Comparison of ENCODE assay signal across 21 mouse cellular contexts in genomic region chr2:153151926-153152665, GRCm38 (mm10). TPM values are rescaled to one million over a fixed set of nuclear protein-coding genes. Genes with fewer than 3 reads are reported as not detected.
DNase-seq lines count a peak whose midpoint lies in the region; ATAC-seq lines count a peak whose summit lies in the region.
"Had no signal": no experiment of that assay in that cellular context is flagged by ENCODE, and none has a peak within 500 bp of the region (broad histone marks: within the 10 kb centered on the region; RNA-seq: fewer than 3 reads in every experiment).

No protein-coding gene starts in this region.

- H3K9ac ChIP-seq in forebrain, embryonic 16.5 days (replicated peaks; ENCODE audit: low read depth, low read length), result no peak overlapping the region
- H3K9ac ChIP-seq: embryonic facial prominence, embryonic 15.5 days; liver, embryonic 14.5 days; lung, embryonic 15.5 days; midbrain, embryonic 13.5 days; neural tube, embryonic 15.5 days had no signal

- no peak overlapping the region for H3K4me2 ChIP-seq in forebrain, embryonic 16.5 days (ENCODE audit: low read length)
- H3K4me2 ChIP-seq: embryonic facial prominence, embryonic 15.5 days; heart, embryonic 13.5 days; lung, embryonic 15.5 days; midbrain, embryonic 13.5 days; neural tube, embryonic 15.5 days had no signal

- H3K36me3 ChIP-seq in forebrain, embryonic 16.5 days (ENCODE audit: control insufficient read depth, insufficient read depth), result no peaks in the 10 kb centered on the region
- H3K36me3 ChIP-seq: embryonic facial prominence, embryonic 15.5 days; heart, embryonic 13.5 days; lung, embryonic 15.5 days; midbrain, embryonic 13.5 days; neural tube, embryonic 15.5 days had no signal

- ATAC-seq in granulocyte monocyte progenitor cell, adult 5-6 weeks (replicated peaks; ENCODE audit: poor library complexity, severe bottlenecking), result peak; percentile 49
- no peak for ATAC-seq in forebrain, embryonic 16.5 days
- ATAC-seq: hindbrain, embryonic 16.5 days; midbrain, embryonic 13.5 days had no signal

- DNase-seq in cerebellum, adult 11-12 months, result peak; percentile 43
- no peak for DNase-seq in cerebellum, adult 11 months
- DNase-seq in 416B (ENCODE audit: low read depth), result peak; percentile 76
- peak; percentile 61 for DNase-seq in cerebellum, adult 9-10 months
- DNase-seq in thymus, postnatal 25 days, result no peak
- no peak for DNase-seq in yolk sac, embryonic 10.5 days (ENCODE audit: low spot score)
- DNase-seq: adrenal gland, postnatal 36 days; kidney, adult 2 months; kidney, postnatal 14 days; layer of hippocampus, postnatal 36 days; right cerebral cortex, postnatal 14 days had no signal

- H3K4me1 ChIP-seq in forebrain, embryonic 16.5 days (replicated peaks; ENCODE audit: control insufficient read depth, insufficient read depth, low read length), result no peaks in the 10 kb centered on the region
- H3K4me1 ChIP-seq: embryonic facial prominence, embryonic 15.5 days; lung, embryonic 15.5 days; midbrain, embryonic 13.5 days; neural tube, embryonic 15.5 days had no signal

- 82% methylated on average over 8 of the region's 8 CpGs for WGBS in forebrain, embryonic 16.5 days

- no peak overlapping the region for H3K27ac ChIP-seq in forebrain, embryonic 16.5 days (ENCODE audit: low read length)
- H3K27ac ChIP-seq: embryonic facial prominence, embryonic 15.5 days; heart, embryonic 13.5 days; layer of hippocampus, adult 2 months; liver, embryonic 14.5 days; lung, embryonic 15.5 days; midbrain, embryonic 13.5 days; neural tube, embryonic 15.5 days had no signal

- no peak overlapping the region for H3K4me3 ChIP-seq in forebrain, embryonic 16.5 days (replicated peaks; ENCODE audit: low read length)
- H3K4me3 ChIP-seq: embryonic facial prominence, embryonic 15.5 days; heart, embryonic 13.5 days; layer of hippocampus, adult 2 months; lung, embryonic 15.5 days; midbrain, embryonic 13.5 days; neural tube, embryonic 15.5 days had no signal

- no peaks in the 10 kb centered on the region for H3K9me3 ChIP-seq in forebrain, embryonic 16.5 days (ENCODE audit: control insufficient read depth, low read length)
- H3K9me3 ChIP-seq: embryonic facial prominence, embryonic 15.5 days; heart, embryonic 13.5 days; lung, embryonic 15.5 days; midbrain, embryonic 13.5 days; neural tube, embryonic 15.5 days had no signal

- no peaks in the 10 kb centered on the region; the same call in 1 of the 2 replicates for H3K27me3 ChIP-seq in forebrain, embryonic 16.5 days (replicated peaks; ENCODE audit: control insufficient read depth, insufficient read depth, low read length)
- H3K27me3 ChIP-seq: embryonic facial prominence, embryonic 15.5 days; midbrain, embryonic 13.5 days; neural tube, embryonic 15.5 days had no signal

RNA-seq across cellular contexts. Expression of gene Tm9sf4, which starts 9.0 kb away (rescaled TPM):
- total RNA-seq in granulocyte monocyte progenitor cell, adult 5-6 weeks (2014; fragmentation: Nextera tagmentation), result 54.2 and 60.7 TPM in 2 replicates
- 61.3 and 91.4 TPM in 2 replicates for total RNA-seq in granulocyte monocyte progenitor cell, adult 5-6 weeks (2017)
- 74.5 and 78.9 TPM in 2 replicates for polyA plus RNA-seq in forebrain, embryonic 16.5 days (2015; fragmentation: Nextera tagmentation; extraction: Ambion mirVana)

RNA-seq across cellular contexts. Expression of gene Hck, which starts 43.8 kb away (rescaled TPM):
- total RNA-seq in granulocyte monocyte progenitor cell, adult 5-6 weeks (2014; fragmentation: Nextera tagmentation), result 6.4 and 9.5 TPM in 2 replicates
- total RNA-seq in granulocyte monocyte progenitor cell, adult 5-6 weeks (2017), result 13.1 and 17.5 TPM in 2 replicates
- polyA plus RNA-seq in forebrain, embryonic 16.5 days (2015; fragmentation: Nextera tagmentation; extraction: Ambion mirVana), result 1.8 and 2.1 TPM in 2 replicates

Comparison
In these comparisons a context has a peak if more than half of its experiments do, and no peak if none do; other contexts are left out.
1. DNase-seq: peak in cerebellum, adult 11-12 months (single experiment), 416B (single experiment) and cerebellum, adult 9-10 months (single experiment); none in cerebellum, adult 11 months (single experiment), thymus, postnatal 25 days (single experiment) and yolk sac, embryonic 10.5 days (single experiment).